Mouse (Mus musculus) lung, postnatal 0 days (tissue): ENCODE results near the gene Ggact. TPM values are rescaled to one million over a fixed set of nuclear protein-coding genes. Genes with fewer than 3 reads are reported as not detected.

ENCODE experiments used
- ATAC-seq: fragments of 200-750 bp; cut with Nextera tagmentation; 2 replicates; pipeline ENCODE4 v1.8.0; 2017; ENCODE audit warnings: moderate library complexity
- DNase-seq: peaks from one replicate; pipeline ENCODE4 v3.0.0-alpha.2; 2016; ENCODE audit warnings: low spot score
- H3K27ac ChIP-seq: fragments of 300-500 bp; sonication (generic); 2 replicates; pipeline ENCODE4 v1.5.1; 2014; ENCODE audit warnings: antibody characterized with exemption, mild to moderate bottlenecking, low read length, mixed read lengths
- H3K27me3 ChIP-seq: fragments of 300-500 bp; sonication (generic); replicated peaks from 2 replicates; pipeline ENCODE4 v1.6.1; 2014; ENCODE audit warnings: low read length, mixed read lengths; ENCODE audit not compliant: insufficient read depth
- H3K36me3 ChIP-seq: fragments of 300-500 bp; sonication (generic); 2 replicates; pipeline ENCODE4 v1.6.1; 2014; ENCODE audit warnings: low read length, mixed read lengths; ENCODE audit not compliant: insufficient read depth
- H3K4me1 ChIP-seq: fragments of 300-500 bp; sonication (generic); 2 replicates; pipeline ENCODE4 v1.6.1; 2014; ENCODE audit warnings: antibody characterized with exemption, low read depth, low read length, mixed read lengths; ENCODE audit not compliant: insufficient read depth
- H3K4me2 ChIP-seq: fragments of 300-500 bp; sonication (generic); replicated peaks from 2 replicates; pipeline ENCODE4 v1.6.1; 2014; ENCODE audit warnings: low read depth, mild to moderate bottlenecking, low read length, moderate library complexity, mixed read lengths
- H3K4me3 ChIP-seq: fragments of 300-500 bp; sonication (generic); 2 replicates; pipeline ENCODE4 v1.5.1; 2014; ENCODE audit warnings: low read depth, low read length
- H3K9ac ChIP-seq: fragments of 300-500 bp; sonication (generic); replicated peaks from 2 replicates; pipeline ENCODE4 v1.6.1; 2014; ENCODE audit warnings: low read depth, mild to moderate bottlenecking
- H3K9me3 ChIP-seq: fragments of 300-500 bp; sonication (generic); 2 replicates; pipeline ENCODE4 v1.6.1; 2016; ENCODE audit warnings: low read length, mixed read lengths
- CTCF ChIP-seq: IDR thresholded peaks from 2 replicates; pipeline ENCODE4 v1.5.1; 2016; ENCODE audit warnings: antibody characterized with exemption, mild to moderate bottlenecking
- EP300 ChIP-seq: IDR thresholded peaks from 2 replicates; pipeline ENCODE4 v1.6.1; 2016; ENCODE audit warnings: antibody characterized with exemption, mild to moderate bottlenecking, control low read depth
- WGBS: fragments of 180-500 bp; shearing (Covaris S2); extraction: QIAGEN DNeasy Blood & Tissue Kit; methylation state at CpG from one replicate; pipeline ENCODE4 v1.1.7; 2014; 5-methylcytosine and 5-hydroxymethylcytosine counted together
- polyA plus RNA-seq: library from polyadenylated mRNA; unstranded; fragments of >200 nt; fragmentation: Nextera tagmentation; extraction: Ambion mirVana; gene quantifications from 2 replicates; pipeline ENCODE4 v1.2.1, GENCODE M21; 2015

The Ggact gene
- polyA plus RNA-seq, 1 experiment from 2014 or later, result 35.3 TPM

GRCm38 (mm10) chr14:122883410-122883806 is 30.1 kb downstream of the Ggact start:
- H3K36me3 ChIP-seq, result no peaks in the 10 kb centered on the region

GRCm38 (mm10) chr14:122882795-122883409 is 30.7 kb downstream of the Ggact start:
- Histone ChIP-seq H3K4me1 (no peaks in the 10 kb centered on the region), H3K36me3 (no peaks in the 10 kb centered on the region), H3K9ac (no peak overlapping the region), H3K27me3 (no peaks in the 10 kb centered on the region), H3K4me2 (no peak overlapping the region), H3K4me3 (no peak overlapping the region), H3K27ac (no peak overlapping the region), H3K9me3 (no peaks in the 10 kb centered on the region)
- 86% methylated on average over 7 of the region's 7 CpGs for WGBS
- TF ChIP-seq EP300 (no peak), CTCF (no peak)
- DNase-seq (no peak), ATAC-seq (no peak)

More at GRCm38 (mm10) chr14:122883410-122883806, 30.1 kb downstream of the Ggact start:
- 84% methylated on average over 4 of the region's 4 CpGs for WGBS
- DNase-seq (no peak), ATAC-seq (no peak)
- no peaks in the 10 kb centered on the region for H3K9me3 ChIP-seq
- no peak overlapping the region for H3K27ac ChIP-seq
- no peak overlapping the region for H3K4me2 ChIP-seq
- no peaks in the 10 kb centered on the region for H3K4me1 ChIP-seq
- no peak overlapping the region for H3K4me3 ChIP-seq
- H3K9ac ChIP-seq, result no peak overlapping the region
- H3K27me3 ChIP-seq, result no peaks in the 10 kb centered on the region
- no peak for TF ChIP-seq EP300
- no peak for TF ChIP-seq CTCF

GRCm38 (mm10) chr14:122882201-122882639 is 31.3 kb downstream of the Ggact start:
- Histone ChIP-seq H3K27me3 (no peaks in the 10 kb centered on the region), H3K36me3 (no peaks in the 10 kb centered on the region), H3K9me3 (no peaks in the 10 kb centered on the region), H3K4me1 (no peaks in the 10 kb centered on the region), H3K27ac (no peak overlapping the region), H3K4me3 (no peak overlapping the region), H3K4me2 (no peak overlapping the region), H3K9ac (no peak overlapping the region)
- TF ChIP-seq EP300 (no peak), CTCF (no peak)
- DNase-seq (no peak), ATAC-seq (no peak)
- WGBS, result 79% methylated on average over 9 of the region's 9 CpGs

GRCm38 (mm10) chr14:122881699-122882098 is 31.9 kb downstream of the Ggact start:
- WGBS, result 73% methylated on average over 2 of the region's 2 CpGs

GRCm38 (mm10) chr14:122880291-122880690 is 33.3 kb downstream of the Ggact start:
- no peak for ATAC-seq
- Histone ChIP-seq H3K4me3 (no peak overlapping the region), H3K9me3 (no peaks in the 10 kb centered on the region), H3K36me3 (no peaks in the 10 kb centered on the region), H3K4me2 (no peak overlapping the region), H3K27me3 (no peaks in the 10 kb centered on the region), H3K4me1 (no peaks in the 10 kb centered on the region), H3K9ac (no peak overlapping the region), H3K27ac (no peak overlapping the region)
- no peak for TF ChIP-seq EP300
- TF ChIP-seq CTCF, result no peak
- 81% methylated on average over 7 of the region's 7 CpGs for WGBS
- no peak for DNase-seq

More at GRCm38 (mm10) chr14:122881699-122882098, 31.9 kb downstream of the Ggact start:
- DNase-seq (no peak), ATAC-seq (no peak)
- H3K4me2 ChIP-seq, result no peak overlapping the region
- no peak overlapping the region for H3K27ac ChIP-seq
- no peaks in the 10 kb centered on the region for H3K9me3 ChIP-seq
- H3K9ac ChIP-seq, result no peak overlapping the region
- H3K36me3 ChIP-seq, result no peaks in the 10 kb centered on the region
- H3K4me3 ChIP-seq, result no peak overlapping the region
- H3K27me3 ChIP-seq, result no peaks in the 10 kb centered on the region
- H3K4me1 ChIP-seq, result no peaks in the 10 kb centered on the region
- no peak for TF ChIP-seq EP300
- TF ChIP-seq CTCF, result no peak

GRCm38 (mm10) chr14:122877787-122878186 is 35.8 kb downstream of the Ggact start:
- H3K36me3 ChIP-seq, result no peaks in the 10 kb centered on the region
- TF ChIP-seq CTCF, result no peak
- TF ChIP-seq EP300, result no peak
- H3K27ac ChIP-seq, result no peak overlapping the region
- DNase-seq (no peak), ATAC-seq (no peak)
- H3K4me2 ChIP-seq, result no peak overlapping the region
- H3K9ac ChIP-seq, result no peak overlapping the region
- 77% methylated on average over 3 of the region's 3 CpGs for WGBS
- no peaks in the 10 kb centered on the region for H3K9me3 ChIP-seq
- H3K27me3 ChIP-seq, result no peaks in the 10 kb centered on the region
- no peaks in the 10 kb centered on the region for H3K4me1 ChIP-seq
- H3K4me3 ChIP-seq, result no peak overlapping the region

GRCm38 (mm10) chr14:122876723-122877122 is 36.8 kb downstream of the Ggact start:
- Histone ChIP-seq H3K9ac (no peak overlapping the region), H3K4me1 (no peaks in the 10 kb centered on the region), H3K36me3 (no peaks in the 10 kb centered on the region), H3K27me3 (no peaks in the 10 kb centered on the region), H3K4me3 (no peak overlapping the region), H3K4me2 (no peak overlapping the region), H3K27ac (no peak overlapping the region), H3K9me3 (no peaks in the 10 kb centered on the region)
- DNase-seq, result no peak
- TF ChIP-seq EP300, result no peak
- TF ChIP-seq CTCF, result no peak
- WGBS, result 70% methylated on average over 7 of the region's 7 CpGs
- no peak for ATAC-seq
